Mouse (Mus musculus): ENCODE measurements around the gene Rad51b.

Gene Rad51b

GRCm38 (mm10) chr12:79846247-79847151, 549.4 kb downstream of the Rad51b start:
- DNase-seq, result no peak

- DNase-seq, result peak in 1 of 2 experiments; percentile 17
Measured at GRCm38 (mm10) chr12:79848539-79848938, 551.5 kb downstream of the Rad51b start.

GRCm38 (mm10) chr12:79850021-79850420, 552.9 kb downstream of the Rad51b start:
- DNase-seq, result peak; percentile 40 to 57

GRCm38 (mm10) chr12:79851898-79852297, 554.8 kb downstream of the Rad51b start:
- no peak for DNase-seq

GRCm38 (mm10) chr12:79852606-79853005, 555.5 kb downstream of the Rad51b start:
- peak in 1 of 2 experiments; percentile 2 for DNase-seq

- DNase-seq, result no peak
Measured at GRCm38 (mm10) chr12:79853901-79854490, 556.9 kb downstream of the Rad51b start.

GRCm38 (mm10) chr12:79854507-79854906, 557.4 kb downstream of the Rad51b start:
- DNase-seq, result no peak

- peak; percentile 85 to 87 for DNase-seq
Measured at GRCm38 (mm10) chr12:79856116-79856909, 559.2 kb downstream of the Rad51b start.

GRCm38 (mm10) chr12:79857704-79858103, 560.6 kb downstream of the Rad51b start:
- DNase-seq, result no peak

GRCm38 (mm10) chr12:79858336-79858735, 561.3 kb downstream of the Rad51b start:
- DNase-seq, result no peak

GRCm38 (mm10) chr12:79859354-79860247, 562.5 kb downstream of the Rad51b start:
- DNase-seq, result peak; percentile 56 to 74

- DNase-seq, result no peak
Measured at GRCm38 (mm10) chr12:79860248-79860555, 563.1 kb downstream of the Rad51b start.

Data from kidney, postnatal 25 days (tissue).